Mouse (Mus musculus) myocyte (in vitro differentiated cells): ENCODE results near the gene Bcar3.

Experiments
- CEBPB ChIP-seq: IDR thresholded peaks from 2 replicates; pipeline ENCODE4 v1.6.1; 2011; ENCODE audit warnings: mild to moderate bottlenecking, moderate library complexity; ENCODE audit not compliant: poor library complexity, insufficient read depth, severe bottlenecking
- E2F4 ChIP-seq: IDR thresholded peaks from one replicate; pipeline ENCODE4 v1.6.1; 2011; ENCODE audit warnings: mild to moderate bottlenecking, control low read depth, moderate library complexity; ENCODE audit not compliant: insufficient read depth
- MAX ChIP-seq: IDR thresholded peaks from one replicate; pipeline ENCODE4 v1.6.1; 2011; ENCODE audit warnings: low read depth, mild to moderate bottlenecking, control low read depth
- MYOD1 ChIP-seq, 3 experiments: IDR thresholded peaks; one replicate each; pipeline ENCODE4 v1.6.1; 2011; ENCODE audit warnings: control low read depth in 2 of 3, low read depth in 2 of 3, mild to moderate bottlenecking in 2 of 3, moderate library complexity in 1 of 3; ENCODE audit not compliant: insufficient read length in 2 of 3, control insufficient read depth in 1 of 3
- POLR2A ChIP-seq: IDR thresholded peaks from one replicate; pipeline ENCODE4 v1.6.1; 2011; ENCODE audit warnings: low read depth, mild to moderate bottlenecking, control low read depth, moderate library complexity; ENCODE audit not compliant: insufficient read length
- POLR2AphosphoS2 ChIP-seq: IDR thresholded peaks from one replicate; pipeline ENCODE4 v1.6.1; 2011; ENCODE audit warnings: low read depth, control low read depth; ENCODE audit not compliant: insufficient read length
- REST ChIP-seq: IDR thresholded peaks from one replicate; pipeline ENCODE4 v1.6.1; 2011; ENCODE audit warnings: mild to moderate bottlenecking, control low read depth, moderate library complexity; ENCODE audit not compliant: insufficient read depth, insufficient read length
- SRF ChIP-seq: IDR thresholded peaks from one replicate; pipeline ENCODE4 v1.6.1; 2011; ENCODE audit warnings: low read depth; ENCODE audit not compliant: control insufficient read depth, insufficient read length
- USF1 ChIP-seq: IDR thresholded peaks from one replicate; pipeline ENCODE4 v1.6.1; 2011; ENCODE audit warnings: low read depth, mild to moderate bottlenecking, control low read depth, moderate library complexity

DNA sequence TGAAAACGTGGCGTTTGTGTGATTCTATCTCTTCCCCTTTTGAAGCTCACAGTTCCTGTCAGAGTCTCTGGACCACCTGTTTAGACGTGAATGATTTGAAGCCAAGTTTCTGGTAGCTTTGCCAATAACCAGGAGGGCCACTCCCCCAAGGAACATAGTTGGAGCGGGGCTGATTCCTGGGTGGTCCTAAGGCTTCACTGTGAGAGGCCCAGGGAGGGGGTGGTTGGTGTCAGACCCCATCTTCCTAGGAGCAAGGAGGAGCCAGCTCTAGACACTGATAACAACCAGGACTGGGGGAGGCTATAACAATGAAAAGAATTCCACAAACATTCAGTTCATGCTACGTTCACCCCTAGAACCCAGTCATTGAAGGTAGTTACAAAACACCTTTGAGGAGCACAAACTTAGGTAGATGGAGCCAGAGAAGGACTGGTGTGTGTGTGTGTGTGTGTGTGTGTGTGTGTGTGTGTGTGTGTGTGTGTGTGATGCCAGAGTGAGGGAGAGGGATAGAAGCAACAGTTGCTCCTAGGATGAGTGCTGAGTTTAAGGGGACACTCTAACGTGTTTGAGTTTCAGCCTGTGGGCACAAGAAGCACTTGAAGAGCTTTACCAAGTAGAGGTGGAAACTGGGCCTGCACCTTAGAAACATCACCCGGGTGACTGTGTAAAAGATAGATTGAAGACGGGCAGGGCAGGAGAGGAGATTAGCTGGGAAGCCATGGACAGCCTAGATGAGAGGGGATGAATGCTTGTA is 111.4 kb downstream of the Bcar3 start:
- TF ChIP-seq REST, result no peak
- TF ChIP-seq MAX, result no peak
- no peak for TF ChIP-seq POLR2A
- no peak for TF ChIP-seq MYOD1 (IDR thresholded peaks at IDR 0.05; ENCODE audit: control insufficient read depth in 1 of 3, insufficient read length in 2 of 3, low read depth in 2 of 3)
- no peak for TF ChIP-seq E2F4
- TF ChIP-seq USF1, result no peak
- no peak for TF ChIP-seq CEBPB
- TF ChIP-seq POLR2AphosphoS2, result no peak
- TF ChIP-seq SRF, result no peak
